In the genomic region with DNA sequence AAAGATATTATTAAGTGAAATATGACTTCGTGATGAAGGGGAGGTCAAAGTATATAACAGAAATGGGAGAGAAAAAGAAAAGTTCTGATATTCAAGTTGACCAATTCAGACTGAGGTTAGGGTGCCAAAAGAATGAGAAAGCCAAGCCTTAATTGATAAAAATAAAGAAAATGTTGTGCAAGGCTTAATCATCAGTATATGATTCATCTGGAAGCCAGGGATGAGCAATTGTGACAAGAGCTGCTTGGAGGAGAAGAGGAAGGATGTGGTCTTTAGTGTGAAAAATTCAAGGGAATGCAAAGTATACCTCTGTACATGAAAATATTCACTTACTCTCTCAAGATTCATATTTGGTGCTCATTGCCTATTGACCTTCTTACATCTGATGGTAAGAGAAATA, we compare ENCODE assay signal across 12 mouse cellular contexts.
"Had no signal": no experiment of that assay in that cellular context is flagged by ENCODE, and none has a peak within 500 bp of the region (broad histone marks: within the 10 kb centered on the region; RNA-seq: fewer than 3 reads in every experiment).

No protein-coding gene starts in this region.

- H3K4me1 ChIP-seq: midbrain, embryonic 10.5 days; midbrain, embryonic 12.5 days; neural tube, embryonic 12.5 days had no signal

- H3K36me3 ChIP-seq: midbrain, embryonic 10.5 days; midbrain, embryonic 12.5 days; neural tube, embryonic 12.5 days had no signal

- DNase-seq: lung, adult 18-20 months; lung, embryonic 14.5 days; lung, postnatal 10 days; lung, postnatal 4 days; midbrain, embryonic 14.5 days; right cerebral cortex, postnatal 14 days; thymus, adult 18-20 months; thymus, postnatal 14 days; thymus, postnatal 36 days had no signal

- H3K27me3 ChIP-seq: midbrain, embryonic 12.5 days; neural tube, embryonic 12.5 days had no signal

- H3K27ac ChIP-seq: midbrain, embryonic 10.5 days; midbrain, embryonic 12.5 days; neural tube, embryonic 12.5 days had no signal

- H3K4me3 ChIP-seq: midbrain, embryonic 10.5 days; midbrain, embryonic 12.5 days; neural tube, embryonic 12.5 days had no signal
